Mouse (Mus musculus) spleen, postnatal 4 days (tissue): ENCODE results near the gene Cldn7.
"Not testable (repeated sequence)": the region's sequence is repeated elsewhere in the genome, so short reads cannot be mapped to it uniquely, and the experiment has no call there.

Experiments
- DNase-seq, 2 experiments: peaks; one replicate each; pipeline ENCODE4 v3.0.0; 2022; ENCODE audit warnings: low spot score in 2 of 2

Cldn7 gene

GRCm38 (mm10) chr11:69955618-69956017 is 9.0 kb upstream of the Cldn7 start:
- DNase-seq: not testable (repeated sequence)

GRCm38 (mm10) chr11:69956218-69956617 is 8.4 kb upstream of the Cldn7 start:
- no peak for DNase-seq

- DNase-seq: peak in 1 of 2 experiments; percentile 72
Measured at GRCm38 (mm10) chr11:69960616-69961015, 4.0 kb upstream of the Cldn7 start.

- DNase-seq: peak in 1 of 2 experiments; percentile 55
Measured at GRCm38 (mm10) chr11:69961841-69962240, 2.7 kb upstream of the Cldn7 start.

- DNase-seq: no peak
Measured at GRCm38 (mm10) chr11:69965271-69966005, 859 bp downstream of the Cldn7 start.

- no peak for DNase-seq
Measured at GRCm38 (mm10) chr11:69966006-69966859, 1.7 kb downstream of the Cldn7 start.

- DNase-seq: no peak
Measured at GRCm38 (mm10) chr11:69966860-69967517, 2.4 kb downstream of the Cldn7 start.

GRCm38 (mm10) chr11:69968793-69969192 is 4.2 kb downstream of the Cldn7 start:
- no peak for DNase-seq

- DNase-seq: no peak
Measured at GRCm38 (mm10) chr11:69970222-69970621, 5.6 kb downstream of the Cldn7 start.

- no peak for DNase-seq
Measured at GRCm38 (mm10) chr11:69970775-69971174, 6.2 kb downstream of the Cldn7 start.

GRCm38 (mm10) chr11:69974907-69975306 is 10.3 kb downstream of the Cldn7 start:
- DNase-seq: no peak

GRCm38 (mm10) chr11:69976271-69976670 is 11.7 kb downstream of the Cldn7 start:
- no peak for DNase-seq

- no peak for DNase-seq
Measured at GRCm38 (mm10) chr11:69979827-69980195, 15.2 kb downstream of the Cldn7 start.

GRCm38 (mm10) chr11:69980196-69981140 is 15.9 kb downstream of the Cldn7 start:
- peak; percentile 93 to 95 for DNase-seq

- peak; percentile 33 to 75 for DNase-seq
Measured at GRCm38 (mm10) chr11:69981141-69981762, 16.7 kb downstream of the Cldn7 start, which contains the start of gene Ctdnep1. TSS of gene Ctdnep1 (plus strand) at chr11:69981156.

GRCm38 (mm10) chr11:69982225-69982624 is 17.6 kb downstream of the Cldn7 start, which contains the start of gene Elp5:
TSS of gene Elp5 (minus strand) at chr11:69982517.
- no peak for DNase-seq

- peak in 1 of 2 experiments; percentile 40 for DNase-seq
Measured at GRCm38 (mm10) chr11:69982877-69983276, 18.3 kb downstream of the Cldn7 start.

GRCm38 (mm10) chr11:69983377-69983776 is 18.8 kb downstream of the Cldn7 start:
- DNase-seq: no peak

- DNase-seq: no peak
Measured at GRCm38 (mm10) chr11:69984431-69984830, 19.9 kb downstream of the Cldn7 start.

GRCm38 (mm10) chr11:69989949-69990348 is 25.4 kb downstream of the Cldn7 start:
- no peak for DNase-seq
